Mouse (Mus musculus) mature B cell (primary cell): Measurements from ENCODE around the gene Hist1h2ad.

ENCODE experiments used
- in situ Hi-C: fragments of 300-500 bp; cut with MboI; formaldehyde crosslinking; loops from 2 replicates; pipeline ENCODE4 v1.14.3; 2019

Hist1h2ad gene

GRCm38 (mm10) chr13:23583387-23584068 lies 9.3 kb downstream of the Hist1h2ad start:
- in situ Hi-C loops = loop anchor here (5.0 to 25.0 kb wide), 4 partner anchors 34 to 1549 kb away; partner anchors contain the start of genes Hist1h1t, Hist1h2ac, Hist1h2ah and Hist1h2bc

- in situ Hi-C loops = loop anchor here (5.0 to 25.0 kb wide), 4 partner anchors 33 to 1550 kb away; partner anchors contain the start of genes Hist1h1t, Hist1h2ac, Hist1h2ah and Hist1h2bc
Measured at GRCm38 (mm10) chr13:23584331-23584730, 10.2 kb downstream of the Hist1h2ad start.

- in situ Hi-C loops = loop anchor here (10.0 to 25.0 kb wide), 2 partner anchors 102 to 1550 kb away; partner anchors contain the start of genes Hist1h1t, Hist1h2ac, Hist1h2ah and Hist1h2bc
Measured at GRCm38 (mm10) chr13:23585029-23585441, 10.9 kb downstream of the Hist1h2ad start.

- in situ Hi-C loops = loop anchor here (10.0 to 25.0 kb wide), 2 partner anchors 102 to 1551 kb away; partner anchors contain the start of genes Hist1h1t, Hist1h2ac, Hist1h2ah and Hist1h2bc
Measured at GRCm38 (mm10) chr13:23585442-23586098, 11.4 kb downstream of the Hist1h2ad start.

GRCm38 (mm10) chr13:23586099-23586939 lies 12.1 kb downstream of the Hist1h2ad start:
- in situ Hi-C loops = loop anchor here (10.0 to 25.0 kb wide), 2 partner anchors 101 to 1552 kb away; partner anchors contain the start of genes Hist1h1t, Hist1h2ac, Hist1h2ah and Hist1h2bc

- in situ Hi-C loops = loop anchor here (10.0 to 25.0 kb wide), 2 partner anchors 100 to 1552 kb away; partner anchors contain the start of genes Hist1h1t, Hist1h2ac, Hist1h2ah and Hist1h2bc
Measured at GRCm38 (mm10) chr13:23586940-23587225, 12.7 kb downstream of the Hist1h2ad start.

GRCm38 (mm10) chr13:23591206-23591605 lies 17.0 kb downstream of the Hist1h2ad start:
- in situ Hi-C loops = loop anchor here (25.0 kb wide), 1 partner anchor 96 kb away; the partner anchor contains the start of genes Hist1h1t, Hist1h2ac, Hist1h2bc and Hist1h4c

GRCm38 (mm10) chr13:23591886-23592285 lies 17.7 kb downstream of the Hist1h2ad start:
- in situ Hi-C loops = loop anchor here (25.0 kb wide), 1 partner anchor 95 kb away; the partner anchor contains the start of genes Hist1h1t, Hist1h2ac, Hist1h2bc and Hist1h4c

- in situ Hi-C loops = loop anchor here (25.0 kb wide), 1 partner anchor 95 kb away; the partner anchor contains the start of genes Hist1h1t, Hist1h2ac, Hist1h2bc and Hist1h4c
Measured at GRCm38 (mm10) chr13:23592614-23593013, 18.4 kb downstream of the Hist1h2ad start.

GRCm38 (mm10) chr13:23593051-23593770 lies 19.0 kb downstream of the Hist1h2ad start:
- in situ Hi-C loops = loop anchor here (25.0 kb wide), 1 partner anchor 94 kb away; the partner anchor contains the start of genes Hist1h1t, Hist1h2ac, Hist1h2bc and Hist1h4c

- in situ Hi-C loops = loop anchor here (5.0 to 25.0 kb wide), 2 partner anchors 92 to 163 kb away; partner anchors contain the start of genes Hist1h1t, Hist1h2ac, Hist1h2bc and Hist1h4c
Measured at GRCm38 (mm10) chr13:23595185-23595584, 21.0 kb downstream of the Hist1h2ad start.

GRCm38 (mm10) chr13:23595622-23596372 lies 21.6 kb downstream of the Hist1h2ad start:
- in situ Hi-C loops = loop anchor here (5.0 to 25.0 kb wide), 2 partner anchors 92 to 163 kb away; partner anchors contain the start of genes Hist1h1t, Hist1h2ac, Hist1h2bc and Hist1h4c

- in situ Hi-C loops = loop anchor here (5.0 to 25.0 kb wide), 2 partner anchors 89 to 166 kb away; partner anchors contain the start of genes Hist1h1t, Hist1h2ac, Hist1h2bc and Hist1h4c
Measured at GRCm38 (mm10) chr13:23597957-23598356, 23.8 kb downstream of the Hist1h2ad start.

GRCm38 (mm10) chr13:23603182-23603699 lies 29.1 kb downstream of the Hist1h2ad start:
- in situ Hi-C loops = no loop called here

GRCm38 (mm10) chr13:23604452-23604851 lies 30.3 kb downstream of the Hist1h2ad start:
- in situ Hi-C loops = no loop called here

- in situ Hi-C loops = no loop called here
Measured at GRCm38 (mm10) chr13:23605052-23605451, 30.9 kb downstream of the Hist1h2ad start.

- in situ Hi-C loops = no loop called here
Measured at GRCm38 (mm10) chr13:23609209-23609608, 35.0 kb downstream of the Hist1h2ad start.

GRCm38 (mm10) chr13:23609844-23610243 lies 35.7 kb downstream of the Hist1h2ad start:
- in situ Hi-C loops = loop anchor here (10.0 kb wide), 1 partner anchor 1565 kb away; the partner anchor contains the start of genes Hist1h2ag, Hist1h2bj and Hist1h4i

GRCm38 (mm10) chr13:23610393-23610792 lies 36.2 kb downstream of the Hist1h2ad start:
- in situ Hi-C loops = loop anchor here (10.0 kb wide), 1 partner anchor 1566 kb away; the partner anchor contains the start of genes Hist1h2ag, Hist1h2bj and Hist1h4i
